Mouse (Mus musculus) heart, embryonic 10.5 days (tissue): ENCODE data around the gene Hcls1. TPM values are rescaled to one million over a fixed set of nuclear protein-coding genes. Genes with fewer than 3 reads are reported as not detected.

Experiments used
- DNase-seq: peaks from one replicate; pipeline ENCODE4 v3.0.0-alpha.2; 2017; ENCODE audit warnings: low spot score
- H3K27ac ChIP-seq: fragments of 300-500 bp; sonication (generic); 2 replicates; pipeline ENCODE4 v1.5.1; 2016; ENCODE audit warnings: mild to moderate bottlenecking
- H3K27me3 ChIP-seq: fragments of 300-500 bp; sonication (generic); 2 replicates; pipeline ENCODE4 v1.6.1; 2016; ENCODE audit warnings: mild to moderate bottlenecking; ENCODE audit not compliant: poor library complexity, insufficient read depth, severe bottlenecking
- H3K36me3 ChIP-seq: fragments of 300-500 bp; sonication (generic); 2 replicates; pipeline ENCODE4 v1.6.1; 2016; ENCODE audit warnings: mild to moderate bottlenecking, moderate library complexity
- H3K4me1 ChIP-seq: fragments of 300-500 bp; sonication (generic); 2 replicates; pipeline ENCODE4 v1.6.1; 2016; ENCODE audit warnings: mild to moderate bottlenecking
- H3K4me3 ChIP-seq: fragments of 300-500 bp; sonication (generic); 2 replicates; pipeline ENCODE4 v1.5.1; 2016; ENCODE audit warnings: mild to moderate bottlenecking, moderate library complexity
- H3K9me3 ChIP-seq: fragments of 300-500 bp; sonication (generic); 2 replicates; pipeline ENCODE4 v1.6.1; 2016; ENCODE audit warnings: mild to moderate bottlenecking, moderate library complexity
- WGBS: fragments of 180-500 bp; shearing (Covaris S2); methylation state at CpG from one replicate; pipeline ENCODE4 v1.1.7; 2016; 5-methylcytosine and 5-hydroxymethylcytosine counted together
- polyA plus RNA-seq: library from polyadenylated mRNA; unstranded; fragments of >200 nt; fragmentation: Nextera tagmentation; extraction: Ambion mirVana; gene quantifications from 2 replicates; pipeline ENCODE4 v1.2.1, GENCODE M21; 2016

The Hcls1 gene
- polyA plus RNA-seq, 1 experiment from 2014 or later: 3.8 TPM

- 76% methylated on average over 4 of the region's 4 CpGs for WGBS
- no peak for DNase-seq
- Histone ChIP-seq H3K27ac (no peak overlapping the region), H3K4me3 (no peak overlapping the region), H3K27me3 (no peaks in the 10 kb centered on the region), H3K9me3 (no peaks in the 10 kb centered on the region), H3K36me3 (peaks cover 13% of the 10 kb centered on the region; the same call in 1 of the 2 replicates), H3K4me1 (no peaks in the 10 kb centered on the region)
Observed at GRCm38 (mm10) chr16:36963415-36963814, 28.6 kb downstream of the Hcls1 start.

GRCm38 (mm10) chr16:36979127-36979526, 44.3 kb downstream of the Hcls1 start:
- no peak overlapping the region for H3K4me3 ChIP-seq
- peaks cover 9% of the 10 kb centered on the region; the same call in 1 of the 2 replicates for H3K36me3 ChIP-seq
- H3K27ac ChIP-seq: no peak overlapping the region
- 88% methylated on average over 2 of the region's 2 CpGs for WGBS
- H3K4me1 ChIP-seq: no peaks in the 10 kb centered on the region
- H3K9me3 ChIP-seq: no peaks in the 10 kb centered on the region
- no peaks in the 10 kb centered on the region for H3K27me3 ChIP-seq
- no peak for DNase-seq

GRCm38 (mm10) chr16:36983796-36984195, 49.0 kb downstream of the Hcls1 start:
- H3K27ac ChIP-seq: no peak overlapping the region

GRCm38 (mm10) chr16:36985636-36986042, 50.9 kb downstream of the Hcls1 start:
- 63% methylated on average over 5 of the region's 5 CpGs for WGBS
- no peak for DNase-seq
- peaks cover 21% of the 10 kb centered on the region for H3K4me1 ChIP-seq
- no peaks in the 10 kb centered on the region for H3K9me3 ChIP-seq
- H3K4me3 ChIP-seq: no peak overlapping the region
- H3K36me3 ChIP-seq: peaks cover 9% of the 10 kb centered on the region; the same call in 1 of the 2 replicates
- no peak overlapping the region for H3K27ac ChIP-seq
- H3K27me3 ChIP-seq: no peaks in the 10 kb centered on the region

More at GRCm38 (mm10) chr16:36983796-36984195, 49.0 kb downstream of the Hcls1 start:
- Histone ChIP-seq H3K36me3 (peaks cover 9% of the 10 kb centered on the region; the same call in 1 of the 2 replicates), H3K27me3 (no peaks in the 10 kb centered on the region), H3K4me3 (no peak overlapping the region), H3K9me3 (no peaks in the 10 kb centered on the region), H3K4me1 (peaks cover 14% of the 10 kb centered on the region)
- DNase-seq: no peak
- 81% methylated on average over 1 of the region's 1 CpGs for WGBS

GRCm38 (mm10) chr16:36987399-36987798, 52.6 kb downstream of the Hcls1 start:
- no peak for DNase-seq
- 65% methylated on average over 2 of the region's 2 CpGs for WGBS
- no peaks in the 10 kb centered on the region for H3K27me3 ChIP-seq
- no peaks in the 10 kb centered on the region for H3K9me3 ChIP-seq
- no peak overlapping the region for H3K4me3 ChIP-seq
- peaks cover 30% of the 10 kb centered on the region for H3K4me1 ChIP-seq
- H3K36me3 ChIP-seq: no peaks in the 10 kb centered on the region
- no peak overlapping the region for H3K27ac ChIP-seq

GRCm38 (mm10) chr16:36988066-36988465, 53.3 kb downstream of the Hcls1 start:
- Histone ChIP-seq H3K4me3 (no peak overlapping the region), H3K9me3 (no peaks in the 10 kb centered on the region), H3K4me1 (peaks cover 30% of the 10 kb centered on the region), H3K36me3 (no peaks in the 10 kb centered on the region), H3K27ac (no peak overlapping the region), H3K27me3 (no peaks in the 10 kb centered on the region)
- DNase-seq: no peak

- Histone ChIP-seq H3K9me3 (no peaks in the 10 kb centered on the region), H3K4me1 (peaks cover 30% of the 10 kb centered on the region), H3K4me3 (peak overlapping the region; percentile 52), H3K36me3 (no peaks in the 10 kb centered on the region), H3K27ac (peak overlapping the region; percentile 84), H3K27me3 (no peaks in the 10 kb centered on the region)
- DNase-seq: no peak
- WGBS: 53% methylated on average over 8 of the region's 8 CpGs
Observed at GRCm38 (mm10) chr16:36989493-36989892, 54.7 kb downstream of the Hcls1 start.

GRCm38 (mm10) chr16:36989999-36990625, 55.3 kb downstream of the Hcls1 start, which contains the start of gene Fbxo40:
Gene Fbxo40 (minus strand): TSS chr16:36990467.
- H3K27ac ChIP-seq: peak within 1 kb of the TSS; percentile 84
- WGBS: 42% methylated on average over 18 of the region's 18 CpGs

GRCm38 (mm10) chr16:36997650-36998049, 62.9 kb downstream of the Hcls1 start:
- no peak overlapping the region for H3K4me3 ChIP-seq
- no peaks in the 10 kb centered on the region for H3K27me3 ChIP-seq
- no peak overlapping the region for H3K27ac ChIP-seq
- no peaks in the 10 kb centered on the region for H3K4me1 ChIP-seq
- 80% methylated on average over 6 of the region's 6 CpGs for whole genome bisulfite sequencing
- H3K9me3 ChIP-seq: no peaks in the 10 kb centered on the region
- no peak for DNase-seq
- no peaks in the 10 kb centered on the region for H3K36me3 ChIP-seq

More at GRCm38 (mm10) chr16:36989999-36990625, 55.3 kb downstream of the Hcls1 start, which contains the start of gene Fbxo40:
- no peaks in the 10 kb centered on the region for H3K36me3 ChIP-seq
- no peaks in the 10 kb centered on the region for H3K9me3 ChIP-seq
- peaks cover 30% of the 10 kb centered on the region for H3K4me1 ChIP-seq
- H3K4me3 ChIP-seq: peak within 1 kb of the TSS; percentile 52
- no peak for DNase-seq
- H3K27me3 ChIP-seq: no peaks in the 10 kb centered on the region

GRCm38 (mm10) chr16:36999366-36999972, 64.7 kb downstream of the Hcls1 start:
- no peak overlapping the region for H3K27ac ChIP-seq
- H3K4me3 ChIP-seq: no peak overlapping the region
- H3K36me3 ChIP-seq: no peaks in the 10 kb centered on the region
- WGBS: 56% methylated on average over 9 of the region's 9 CpGs
- no peaks in the 10 kb centered on the region for H3K27me3 ChIP-seq
- H3K4me1 ChIP-seq: no peaks in the 10 kb centered on the region
- no peaks in the 10 kb centered on the region for H3K9me3 ChIP-seq
- no peak for DNase-seq

- Histone ChIP-seq H3K4me1 (peaks cover 15% of the 10 kb centered on the region; the same call in 1 of the 2 replicates), H3K9me3 (no peaks in the 10 kb centered on the region), H3K36me3 (no peaks in the 10 kb centered on the region), H3K27ac (no peak overlapping the region), H3K27me3 (no peaks in the 10 kb centered on the region), H3K4me3 (no peak overlapping the region)
- DNase-seq: no peak
- WGBS: 68% methylated on average over 6 of the region's 6 CpGs
Observed at GRCm38 (mm10) chr16:37009262-37009661, 74.5 kb downstream of the Hcls1 start.

GRCm38 (mm10) chr16:37010370-37010769, 75.6 kb downstream of the Hcls1 start:
- 65% methylated on average over 4 of the region's 4 CpGs for WGBS
- Histone ChIP-seq H3K27me3 (no peaks in the 10 kb centered on the region), H3K9me3 (no peaks in the 10 kb centered on the region), H3K4me1 (peaks cover 15% of the 10 kb centered on the region; the same call in 1 of the 2 replicates), H3K36me3 (no peaks in the 10 kb centered on the region), H3K27ac (0 out of 2 replicates have a peak overlapping the region, but pooled peaks have one; percentile 79), H3K4me3 (no peak overlapping the region)
- no peak for DNase-seq
